Mouse (Mus musculus) embryo, embryonic 10 days (tissue): ENCODE data around the gene Sbk1.
"Not testable (repeated sequence)": the region's sequence is repeated elsewhere in the genome, so short reads cannot be mapped to it uniquely, and the experiment has no call there.

Experiments
- DNase-seq: peaks from one replicate; pipeline ENCODE4 v3.0.0-alpha.2; 2015; ENCODE audit warnings: low spot score

Sbk1 gene

DNA sequence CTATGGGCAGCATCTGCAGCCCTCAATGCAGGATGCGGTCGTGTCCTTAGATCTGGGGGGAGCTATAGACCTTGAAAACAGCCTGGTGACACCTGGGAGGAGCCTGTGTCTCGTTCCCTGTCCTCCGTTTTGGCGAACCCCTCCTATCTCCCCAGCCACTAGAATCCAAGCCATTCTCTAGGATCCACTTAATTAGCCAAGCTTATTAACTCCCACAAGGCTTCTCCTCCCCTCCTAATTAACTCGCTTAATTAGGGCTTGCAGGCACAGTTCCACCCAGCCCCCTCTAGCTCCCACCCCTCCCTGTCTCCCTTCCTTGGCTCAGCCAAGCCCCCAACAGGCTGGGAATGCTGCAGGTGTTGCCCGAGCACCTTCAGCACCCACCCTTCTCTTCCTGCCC, 8.5 kb upstream of the Sbk1 start:
- no peak for DNase-seq

GRCm38 (mm10) chr7:126265949-126266348, 6.5 kb upstream of the Sbk1 start:
- DNase-seq, result no peak

DNA sequence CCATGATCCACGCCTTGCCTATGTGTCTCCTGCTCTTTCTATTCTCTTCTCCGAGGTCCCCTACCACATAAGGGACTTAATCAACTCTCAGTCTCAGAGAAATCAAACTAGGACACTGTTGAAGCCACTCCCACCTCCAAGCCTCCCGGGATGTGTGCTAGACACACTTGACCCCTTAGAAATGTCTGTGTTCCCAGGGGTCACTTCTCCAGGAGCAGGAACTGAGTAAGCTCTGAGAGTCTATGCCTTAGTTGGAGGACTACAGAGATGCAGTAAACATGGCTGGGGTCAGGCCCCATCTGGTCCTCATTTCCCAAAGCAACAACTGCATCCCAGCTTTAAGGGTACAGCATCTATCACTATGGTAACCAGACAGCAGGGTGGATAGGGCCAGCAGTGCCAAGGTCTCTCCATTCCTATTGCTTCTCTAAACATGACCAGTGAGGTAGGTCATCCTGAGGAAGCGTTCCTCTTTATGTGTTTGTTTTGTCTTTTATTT, 6.0 kb upstream of the Sbk1 start:
- no peak for DNase-seq

DNA sequence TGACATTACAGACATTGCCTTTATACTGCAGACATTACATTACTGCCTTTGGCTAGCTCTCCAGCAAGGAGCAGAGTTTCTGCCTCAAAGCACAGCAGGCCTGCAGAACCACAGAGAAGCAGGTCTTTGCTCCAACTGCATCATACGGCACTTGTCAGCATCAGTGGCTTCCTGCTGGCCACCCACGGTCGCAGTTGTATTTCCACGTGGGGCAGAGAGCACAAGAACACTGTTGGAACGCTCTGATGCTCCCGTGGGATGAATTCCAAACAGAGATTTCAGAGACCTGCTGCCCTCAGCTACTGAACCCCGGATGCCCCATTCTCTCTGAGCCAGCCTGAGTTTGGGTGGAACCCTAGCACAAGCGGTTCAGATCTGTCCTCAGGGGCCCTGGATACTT, 4.8 kb upstream of the Sbk1 start:
- no peak for DNase-seq

- peak; percentile 66 for DNase-seq
Measured at GRCm38 (mm10) chr7:126272770-126273311, 422 bp downstream of the Sbk1 start.

DNA sequence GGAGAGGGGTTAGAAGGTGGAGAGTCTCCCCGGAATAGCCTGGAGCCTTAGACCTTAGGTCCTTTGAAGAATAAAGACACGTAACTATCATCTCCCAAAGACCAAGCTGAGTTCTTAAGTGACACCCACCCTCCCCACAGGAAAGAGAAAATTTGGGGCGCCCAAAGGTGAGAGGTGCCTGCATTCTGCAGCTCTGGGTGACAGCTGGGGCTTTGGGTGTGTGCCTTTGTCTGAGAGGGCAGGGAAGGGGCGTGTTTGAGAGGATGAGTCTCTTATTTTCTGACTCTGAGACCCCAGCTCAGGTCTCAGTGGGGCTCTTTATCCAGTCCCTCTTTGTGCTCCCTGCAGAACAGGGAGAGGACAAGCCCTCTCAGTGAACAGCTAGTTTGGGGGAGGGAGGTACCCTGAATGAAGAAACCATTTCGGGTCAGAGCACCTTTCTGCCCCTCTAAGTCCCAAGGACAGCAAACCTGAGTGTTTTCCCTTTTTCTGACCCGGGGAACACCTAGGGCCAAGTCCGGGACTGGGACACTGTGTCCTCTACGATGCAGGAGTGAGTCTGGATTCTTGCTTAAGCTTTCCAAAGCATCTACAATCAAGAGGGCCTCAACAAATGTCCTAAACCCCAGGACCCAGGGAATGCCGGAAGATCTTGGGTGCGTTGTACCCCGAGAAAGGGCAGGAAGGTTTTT, 1.1 kb downstream of the Sbk1 start:
- DNase-seq, result no peak

- peak; percentile 33 for DNase-seq
Measured at GRCm38 (mm10) chr7:126274137-126274536, 1.7 kb downstream of the Sbk1 start.

GRCm38 (mm10) chr7:126274626-126275025, 2.2 kb downstream of the Sbk1 start:
- no peak for DNase-seq

- DNase-seq, result no peak
Measured at GRCm38 (mm10) chr7:126275711-126276110, 3.3 kb downstream of the Sbk1 start.

- DNase-seq, result no peak
Measured at GRCm38 (mm10) chr7:126276297-126276696, 3.9 kb downstream of the Sbk1 start.

DNA sequence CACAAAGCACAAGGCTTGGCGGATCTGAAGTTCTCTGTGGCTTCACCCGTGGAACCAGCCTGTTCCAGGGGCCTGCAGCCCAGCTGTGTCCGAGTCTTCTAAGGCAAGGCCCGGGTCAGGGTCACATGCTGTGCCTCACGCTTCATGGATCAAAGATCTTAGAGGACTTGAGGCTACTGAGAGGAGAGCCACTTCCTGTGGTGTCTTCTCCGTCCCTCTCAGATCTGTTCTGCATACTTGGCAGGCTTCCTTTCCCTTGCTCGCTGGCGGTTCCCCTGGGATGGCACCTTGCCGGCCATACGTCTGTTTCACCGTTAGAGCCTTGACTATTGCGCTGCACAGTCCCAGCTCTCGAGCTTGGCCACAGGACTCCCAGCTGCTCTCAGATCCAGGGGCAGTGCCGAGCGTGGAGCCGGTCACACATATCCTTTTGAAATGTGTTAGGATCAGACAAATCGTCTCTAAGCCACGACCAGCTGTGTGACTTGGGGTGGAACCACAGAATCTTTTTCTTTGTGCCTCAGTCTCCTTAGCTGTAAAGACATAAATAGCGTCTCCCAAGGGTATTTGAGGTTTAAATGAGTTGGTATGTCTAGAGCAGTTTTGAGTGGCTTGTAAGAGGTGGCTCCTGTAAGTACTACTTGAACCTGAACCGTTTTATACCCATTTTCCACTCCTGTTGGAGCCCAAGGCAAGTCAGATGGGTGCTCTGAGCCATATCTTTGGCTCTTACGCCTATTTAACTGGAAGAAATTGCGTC, 5.3 kb downstream of the Sbk1 start:
- DNase-seq, result no peak

GRCm38 (mm10) chr7:126278799-126279198, 6.4 kb downstream of the Sbk1 start:
- DNase-seq, result no peak

DNA sequence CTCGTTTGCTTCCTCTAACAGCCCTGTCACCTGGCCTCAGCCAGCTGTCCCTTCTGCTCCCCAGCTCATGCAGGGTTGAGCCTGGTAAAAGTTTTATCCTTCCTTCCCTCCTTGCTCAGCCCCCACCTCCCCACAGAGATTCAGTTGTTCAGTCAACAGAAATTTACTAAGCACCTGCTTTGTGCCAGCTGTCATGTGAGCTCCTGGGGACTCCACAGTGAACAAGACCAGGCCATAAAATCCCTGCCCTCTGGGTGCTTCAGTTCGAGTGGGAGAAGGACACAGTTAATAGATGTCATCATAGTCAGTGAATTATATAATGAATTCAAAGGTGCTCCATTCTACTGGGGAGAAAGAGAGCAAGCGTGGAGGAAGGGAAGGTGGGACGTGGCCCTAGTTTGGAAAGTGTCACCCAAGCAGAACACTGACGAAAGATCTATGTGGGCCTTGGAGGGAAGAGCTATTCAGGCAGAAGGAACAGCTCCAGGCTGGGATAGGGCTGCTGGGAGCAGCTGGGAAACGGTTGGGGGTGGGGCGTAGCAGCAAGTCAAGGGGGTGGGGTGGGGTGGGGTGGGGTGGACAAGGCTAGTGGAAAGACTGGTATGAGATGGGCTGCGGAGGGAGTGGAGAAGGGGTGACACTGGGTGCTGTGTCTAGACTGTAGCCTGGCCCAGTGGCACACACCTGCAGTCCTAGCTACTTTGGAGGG, 7.5 kb downstream of the Sbk1 start:
- DNase-seq, result no peak

DNA sequence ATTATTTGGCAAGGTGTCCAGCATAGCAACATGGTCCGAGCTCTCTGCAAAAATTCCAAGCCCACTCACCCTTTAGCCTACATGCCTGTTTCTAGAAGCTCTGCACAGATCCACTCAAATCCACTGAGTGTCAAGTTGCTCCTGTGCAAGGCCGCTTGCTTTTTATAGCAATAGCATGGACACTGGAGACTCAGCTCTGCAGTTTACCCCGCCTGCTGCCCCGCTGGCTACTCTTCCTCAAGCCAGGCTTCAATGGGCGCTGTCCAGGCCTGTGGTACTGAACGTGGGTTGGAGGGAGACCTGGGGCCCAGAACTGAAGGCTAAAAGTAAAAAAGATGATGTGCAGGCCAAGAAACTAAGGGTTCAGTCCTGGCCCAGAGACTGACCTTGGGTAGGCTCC, 8.3 kb downstream of the Sbk1 start:
- peak; percentile 45 for DNase-seq

DNA sequence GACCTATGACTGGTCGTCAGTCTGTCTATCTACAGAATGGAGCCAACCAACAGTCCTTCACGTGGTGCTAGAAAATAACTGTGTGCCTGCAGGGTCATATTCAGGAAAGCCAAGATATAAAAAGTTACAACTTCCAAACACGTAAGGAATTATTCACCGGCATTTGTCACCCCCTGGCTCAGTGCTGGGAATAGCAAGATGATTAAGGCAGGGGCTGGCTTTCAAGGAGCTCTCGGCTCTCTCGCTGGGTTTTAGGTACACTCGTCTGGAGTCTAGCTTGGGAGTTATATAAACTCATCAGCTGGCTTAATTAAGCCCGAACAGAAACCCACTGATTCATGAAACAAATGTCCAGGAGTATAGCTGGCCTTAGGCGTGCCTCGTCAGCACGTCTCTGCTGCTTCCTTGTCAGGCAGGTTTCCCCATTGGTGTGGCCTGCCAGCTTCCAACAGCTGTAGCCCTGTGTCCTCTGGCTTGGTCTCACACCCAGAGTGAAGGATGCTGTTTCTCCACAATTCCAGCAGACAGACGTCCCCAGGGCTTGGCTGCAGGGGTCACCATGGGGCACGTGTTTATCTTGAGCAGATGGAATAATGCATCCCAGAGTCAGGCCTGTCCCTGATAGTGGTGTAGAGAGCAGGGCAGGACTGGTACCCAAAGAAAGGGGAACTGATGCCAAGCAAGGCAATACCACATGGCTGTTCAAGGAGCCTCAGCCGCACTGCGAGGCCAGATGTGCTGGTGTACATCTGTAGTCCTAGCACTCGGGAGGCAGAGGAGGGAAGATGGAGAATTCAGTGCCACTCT, 9.7 kb downstream of the Sbk1 start:
- DNase-seq, result no peak

DNA sequence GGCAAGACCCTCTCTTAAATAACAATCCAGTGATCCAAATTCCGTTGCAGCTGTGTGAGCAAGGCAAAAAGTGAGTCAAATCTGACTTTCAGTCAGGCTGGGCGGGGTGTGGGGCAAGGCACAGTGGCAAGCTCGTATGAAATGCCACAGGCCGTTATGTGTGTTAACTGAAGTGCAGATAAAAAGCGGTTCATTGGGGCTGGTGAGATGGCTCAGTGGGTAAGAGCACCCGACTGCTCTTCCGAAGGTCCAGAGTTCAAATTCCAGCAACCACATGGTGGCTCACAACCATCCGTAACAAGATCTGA, 10.2 kb downstream of the Sbk1 start:
- DNase-seq, result not testable (repeated sequence)

- no peak for DNase-seq
Measured at GRCm38 (mm10) chr7:126284021-126284420, 11.6 kb downstream of the Sbk1 start.

GRCm38 (mm10) chr7:126284441-126284840, 12.0 kb downstream of the Sbk1 start:
- DNase-seq, result no peak

GRCm38 (mm10) chr7:126284865-126285264, 12.4 kb downstream of the Sbk1 start:
- DNase-seq, result no peak

DNA sequence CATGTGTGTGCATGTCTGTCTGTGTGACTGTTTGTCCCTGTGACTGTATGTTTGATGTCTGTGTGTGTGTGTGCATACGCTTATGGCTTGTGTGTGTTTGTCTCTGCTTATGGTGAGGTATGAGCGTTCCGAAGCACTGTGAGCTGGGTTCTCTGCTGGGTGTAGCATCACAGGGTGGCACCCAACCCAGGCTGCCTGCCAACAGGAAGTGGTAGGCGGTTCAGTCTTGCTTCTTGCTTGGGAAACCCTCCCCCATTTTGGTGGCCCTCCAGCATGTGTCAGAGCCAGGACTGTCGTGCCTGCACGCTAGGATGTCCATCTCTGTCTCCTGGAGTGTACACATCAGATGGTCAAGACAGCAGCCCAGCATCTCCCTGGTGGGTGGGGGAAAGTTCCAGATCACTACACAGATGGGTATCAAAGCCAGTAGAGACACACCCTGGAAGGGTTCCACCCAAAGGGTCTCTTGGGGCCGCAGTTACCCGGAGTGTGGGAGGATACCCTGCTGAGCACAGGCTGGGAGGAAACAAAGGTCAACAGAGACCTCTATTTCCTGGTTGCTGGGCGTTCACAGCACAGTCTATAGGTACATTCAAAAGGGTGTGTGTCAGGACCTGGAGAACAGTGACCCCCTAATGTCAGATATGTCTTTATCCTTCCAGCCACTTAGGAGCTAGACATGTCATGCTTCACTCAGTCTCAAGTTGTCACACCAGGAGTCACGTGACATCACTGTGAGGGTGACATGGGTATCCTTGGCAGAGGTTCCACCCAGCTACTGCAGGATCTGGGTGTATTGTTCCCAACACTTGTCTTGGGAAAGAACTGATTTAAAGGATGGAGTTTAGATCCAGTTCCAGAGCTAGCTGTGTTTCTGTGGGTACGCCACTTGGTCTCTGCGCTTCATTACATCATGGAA, 13.1 kb downstream of the Sbk1 start:
- DNase-seq, result no peak

DNA sequence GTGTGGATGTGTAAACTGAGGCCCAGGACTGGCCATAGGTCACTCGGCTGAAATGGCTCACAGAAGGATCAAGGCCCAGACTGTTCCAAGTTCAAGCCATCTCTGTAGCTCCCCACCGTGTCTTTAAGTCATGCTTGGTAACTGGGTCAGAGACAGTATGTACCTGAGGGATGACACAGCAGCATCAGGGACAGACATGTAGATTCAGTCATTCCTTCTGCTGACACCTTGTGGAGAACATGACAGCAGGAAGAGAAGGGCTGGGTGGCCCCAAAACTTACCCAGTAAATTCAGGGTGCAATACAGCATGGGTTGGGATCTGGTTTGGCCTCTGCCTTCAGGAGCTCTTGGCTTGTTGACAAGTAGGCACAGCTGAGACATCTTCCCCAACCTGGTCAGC, 13.9 kb downstream of the Sbk1 start:
- DNase-seq, result no peak
